ENCODE assay signal across 13 mouse cellular contexts in the genomic region with DNA sequence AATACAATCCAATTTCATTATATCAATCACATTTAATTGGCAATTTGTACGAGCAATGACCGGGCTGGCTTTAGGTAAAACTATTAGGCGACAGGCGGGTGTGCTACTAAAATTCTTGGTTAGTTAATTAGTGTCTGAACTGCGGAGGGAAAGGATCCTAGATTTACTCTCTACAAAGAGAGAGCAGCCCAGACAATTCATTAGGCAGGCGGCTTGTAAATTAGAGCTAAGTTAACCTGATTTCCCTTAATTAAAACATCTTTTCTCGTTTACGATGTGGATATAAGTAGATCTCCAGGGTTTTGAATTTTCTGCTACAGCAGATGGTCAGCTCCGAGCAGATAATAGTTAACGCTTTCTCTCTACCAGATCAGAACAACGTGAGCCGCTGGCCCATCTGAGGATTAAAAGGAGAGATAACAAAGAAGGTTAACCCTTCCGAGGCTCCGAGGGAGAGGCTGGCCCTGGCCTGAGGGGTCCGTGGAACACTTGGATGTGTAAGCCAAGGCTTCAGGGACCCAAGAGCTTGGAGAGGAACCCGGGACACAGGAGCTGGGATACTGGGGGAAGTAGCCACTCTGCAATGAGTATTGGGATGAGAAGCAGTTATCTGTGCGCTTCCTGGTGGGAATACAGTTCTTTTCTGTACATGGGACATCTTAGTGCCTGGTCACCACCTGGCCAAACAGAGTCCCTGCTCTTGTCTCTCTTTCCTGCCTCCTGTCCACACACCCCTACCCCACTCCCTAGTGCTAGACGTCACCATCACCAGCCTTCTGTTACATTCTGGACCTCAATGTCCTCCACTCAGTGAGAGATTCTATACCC. TPM values are rescaled to one million over a fixed set of nuclear protein-coding genes. Genes with fewer than 3 reads are reported as not detected.
A peak's percentile ranks its signal among the peaks of the same experiment; 100 is the strongest.
DNase-seq lines count a peak whose midpoint lies in the region; ATAC-seq lines count a peak whose summit lies in the region.
"Had no signal": no experiment of that assay in that cellular context is flagged by ENCODE, and none has a peak within 500 bp of the region (broad histone marks: within the 10 kb centered on the region; RNA-seq: fewer than 3 reads in every experiment).

No protein-coding gene starts in this region.

- H3K9me3 ChIP-seq in forebrain, embryonic 14.5 days (replicated peaks; ENCODE audit: control insufficient read depth, low read length), result no peaks in the 10 kb centered on the region
- no peaks in the 10 kb centered on the region for H3K9me3 ChIP-seq in midbrain, embryonic 13.5 days
- H3K9me3 ChIP-seq: embryonic facial prominence, embryonic 15.5 days; limb, embryonic 13.5 days had no signal

- H3K27me3 ChIP-seq in forebrain, embryonic 14.5 days (replicated peaks; ENCODE audit: control insufficient read depth, insufficient read depth, low read length), result peaks cover 61% of the 10 kb centered on the region
- H3K27me3 ChIP-seq in midbrain, embryonic 13.5 days, result peaks cover 83% of the 10 kb centered on the region

- H3K4me3 ChIP-seq in forebrain, embryonic 14.5 days (ENCODE audit: low read depth, low read length), result no peak overlapping the region
- H3K4me3 ChIP-seq in midbrain, embryonic 13.5 days (replicated peaks), result no peak overlapping the region
- H3K4me3 ChIP-seq: embryonic facial prominence, embryonic 15.5 days; limb, embryonic 13.5 days had no signal

- peaks cover 15% of the 10 kb centered on the region for H3K4me1 ChIP-seq in forebrain, embryonic 14.5 days (ENCODE audit: control insufficient read depth, insufficient read depth, low read length)
- peaks cover 62% of the 10 kb centered on the region for H3K4me1 ChIP-seq in midbrain, embryonic 13.5 days (replicated peaks)

- DNase-seq in MN1 (ENCODE audit: low spot score), result peak; percentile 34
- peak; percentile 41 for DNase-seq in cerebellum, adult 9-10 months
- peak; percentile 72 for DNase-seq in forebrain, embryonic 14.5 days (ENCODE audit: low spot score)
- DNase-seq in ovary, postnatal 14 days (ENCODE audit: low spot score), result no peak
- DNase-seq in left cerebral cortex, adult 8-10 months (ENCODE audit: low spot score in 2 of 2), result no peak
- no peak for DNase-seq in frontal cortex, postnatal 25 days (ENCODE audit: low spot score in 2 of 2)

- peak overlapping the region; percentile 75 for H3K27ac ChIP-seq in forebrain, embryonic 14.5 days (ENCODE audit: low read depth, low read length)
- H3K27ac ChIP-seq in midbrain, embryonic 13.5 days, result peak overlapping the region; percentile 84
- H3K27ac ChIP-seq: embryonic facial prominence, embryonic 15.5 days; limb, embryonic 13.5 days had no signal

- no peak overlapping the region for H3K4me2 ChIP-seq in forebrain, embryonic 14.5 days (ENCODE audit: low read length)
- H3K4me2 ChIP-seq in midbrain, embryonic 13.5 days (replicated peaks), result peak overlapping the region; percentile 26
- H3K4me2 ChIP-seq: embryonic facial prominence, embryonic 15.5 days; limb, embryonic 13.5 days had no signal

- H3K9ac ChIP-seq in forebrain, embryonic 14.5 days (ENCODE audit: low read length), result no peak overlapping the region
- no peak overlapping the region for H3K9ac ChIP-seq in midbrain, embryonic 13.5 days (replicated peaks)
- H3K9ac ChIP-seq: embryonic facial prominence, embryonic 15.5 days; limb, embryonic 13.5 days had no signal

- H3K36me3 ChIP-seq in forebrain, embryonic 14.5 days (ENCODE audit: control insufficient read depth, insufficient read depth, low read length), result no peaks in the 10 kb centered on the region
- H3K36me3 ChIP-seq in midbrain, embryonic 13.5 days, result no peaks in the 10 kb centered on the region
- H3K36me3 ChIP-seq: embryonic facial prominence, embryonic 15.5 days; limb, embryonic 13.5 days had no signal

- WGBS in forebrain, embryonic 14.5 days, result under 1% methylated on average over 18 of the region's 18 CpGs
- WGBS in midbrain, embryonic 13.5 days, result 2% methylated on average over 18 of the region's 18 CpGs

- ATAC-seq in forebrain, embryonic 14.5 days, result peak; percentile 19
- 0 out of 2 replicates have a peak, but pooled peaks have one; percentile 15 for ATAC-seq in midbrain, embryonic 13.5 days

RNA-seq across cellular contexts. Expression of gene Uncx, which starts 6.2 kb away (rescaled TPM):
- 2.3 and 3.5 TPM in 2 replicates for polyA plus RNA-seq in forebrain, embryonic 14.5 days (2014; fragmentation: Nextera tagmentation; extraction: Ambion mirVana)
- polyA plus RNA-seq in midbrain, embryonic 13.5 days (2015; fragmentation: Nextera tagmentation; extraction: Ambion mirVana), result 48.5 and 58.7 TPM in 2 replicates
- total RNA-seq in left cerebral cortex, adult 8-10 months (2022), result under 1 TPM in 3 of 4 experiments, not detected in 1; 0.14 to 0.74 (median 0.14) TPM
- total RNA-seq: gastrocnemius, postnatal 14 days; neutrophil, adult 5-6 weeks had no signal
- polyA plus RNA-seq: heart, postnatal 0 days; large intestine, adult 2 months had no signal

RNA-seq across cellular contexts. Expression of gene Zfand2a, which starts 52.8 kb away (rescaled TPM):
- 10.1 and 10.7 TPM in 2 replicates for polyA plus RNA-seq in forebrain, embryonic 14.5 days (2014; fragmentation: Nextera tagmentation; extraction: Ambion mirVana)
- polyA plus RNA-seq in midbrain, embryonic 13.5 days (2015; fragmentation: Nextera tagmentation; extraction: Ambion mirVana), result 12.7 and 13.9 TPM in 2 replicates
- 10 to 100 TPM; 45.5 to 52.6 (median 50.4) TPM for total RNA-seq in left cerebral cortex, adult 8-10 months (2022)

Comparison
In these comparisons a context has a peak if more than half of its experiments do, and no peak if none do; other contexts are left out.
1. DNase-seq: peak in MN1 (single experiment), cerebellum, adult 9-10 months (single experiment) and forebrain, embryonic 14.5 days (single experiment); none in ovary, postnatal 14 days (single experiment), left cerebral cortex, adult 8-10 months (0 of 2) and frontal cortex, postnatal 25 days (0 of 2).
2. RNA of gene Uncx, which starts 6.2 kb away (polyA plus RNA-seq): 48.5 to 58.7 TPM in midbrain, embryonic 13.5 days; 2.3 to 3.5 TPM in forebrain, embryonic 14.5 days; every median in the first group is over 10 times any median in the second.